Mouse (Mus musculus): Measurements from ENCODE around the gene Set. TPM values are rescaled to one million over a fixed set of nuclear protein-coding genes. Genes with fewer than 3 reads are reported as not detected.

Set gene
- polyA plus RNA-seq, 1 experiment from 2014 or later: 409 TPM

DNA sequence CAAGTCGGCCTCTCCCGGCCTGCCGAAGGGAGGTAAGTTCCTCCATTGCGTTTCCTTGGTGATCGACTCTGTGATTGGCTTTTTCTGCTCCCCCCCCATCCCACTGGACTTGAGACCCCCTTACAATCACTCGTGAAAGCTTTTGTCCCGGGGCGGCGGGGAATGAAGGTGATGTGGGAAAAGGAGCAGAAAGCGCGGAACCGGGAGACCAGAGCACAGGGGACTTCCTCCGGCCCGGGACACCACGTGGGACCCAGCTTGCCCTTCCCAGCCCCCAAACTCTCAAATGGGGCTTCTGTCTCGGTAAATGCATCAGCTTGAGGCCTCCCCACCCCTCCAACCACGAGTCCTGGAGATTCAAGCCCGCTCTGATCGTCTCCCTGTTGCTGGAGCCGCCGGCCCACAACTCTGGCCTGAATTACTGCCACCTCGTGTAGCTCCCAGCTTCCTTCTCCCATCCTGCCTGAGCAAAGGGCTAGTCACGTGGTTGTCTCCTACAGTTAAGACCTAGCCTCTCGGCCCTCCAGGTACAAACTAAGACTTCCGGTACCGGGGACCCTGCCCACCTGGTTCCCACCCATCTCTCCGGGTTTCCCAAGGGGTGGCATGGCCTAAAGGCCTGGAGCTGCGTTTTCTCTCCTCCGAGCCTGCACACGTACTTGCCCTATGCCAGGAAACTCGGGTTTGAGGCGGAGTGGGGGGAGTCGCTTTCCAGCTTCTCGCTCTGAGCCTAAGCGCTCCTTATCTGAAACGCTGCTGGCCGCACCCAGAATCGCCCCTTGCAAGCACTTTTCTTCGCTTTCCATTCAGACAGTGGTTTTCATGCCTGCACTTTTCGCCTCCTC lies 5.3 kb downstream of the Set start:
- Histone ChIP-seq H3K27ac (peak overlapping the region; percentile 92), H3K27me3 (replicated peaks) (no peaks in the 10 kb centered on the region), H3K9ac (peak overlapping the region; percentile 83), H3K4me3 (peak overlapping the region; percentile 76), H3K4me2 (peak overlapping the region; percentile 97), H3K4me1 (peaks cover 57% of the 10 kb centered on the region), H3K36me3 (no peaks in the 10 kb centered on the region; the same call in 1 of the 2 replicates), H3K9me3 (replicated peaks) (no peaks in the 10 kb centered on the region)
- peak; percentile 33 for ATAC-seq
- WGBS (ENCODE audit: insufficient replicate concordance): under 1% methylated on average over 40 of the region's 40 CpGs

DNA sequence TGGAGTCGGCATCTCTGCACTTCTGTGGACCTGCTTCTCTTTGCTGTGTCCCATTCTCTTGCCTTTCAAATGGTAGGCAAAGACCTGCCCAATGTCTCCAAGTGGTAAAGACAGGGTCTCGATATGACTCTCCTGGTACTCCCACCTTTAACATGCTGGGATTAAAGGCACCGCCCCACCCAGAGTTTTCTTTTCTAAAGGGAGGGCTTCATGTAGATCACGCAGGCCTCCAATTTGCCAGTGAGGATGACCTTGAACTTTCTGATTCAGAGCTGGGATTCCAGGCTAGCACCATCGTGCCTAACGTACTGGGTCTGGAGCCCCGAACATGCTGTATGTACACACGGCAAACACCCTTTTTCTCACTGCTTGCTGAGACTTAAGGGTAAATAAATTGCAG lies 6.1 kb downstream of the Set start:
- ATAC-seq: no peak
- Histone ChIP-seq H3K4me3 (peak overlapping the region; percentile 76), H3K9ac (peak overlapping the region; percentile 83), H3K4me2 (peak overlapping the region; percentile 97), H3K27ac (peak overlapping the region; percentile 92), H3K4me1 (peaks cover 64% of the 10 kb centered on the region), H3K9me3 (replicated peaks) (no peaks in the 10 kb centered on the region), H3K27me3 (replicated peaks) (no peaks in the 10 kb centered on the region), H3K36me3 (peaks cover 6% of the 10 kb centered on the region)
- WGBS (ENCODE audit: insufficient replicate concordance): 1% methylated on average over 8 of the region's 8 CpGs

DNA sequence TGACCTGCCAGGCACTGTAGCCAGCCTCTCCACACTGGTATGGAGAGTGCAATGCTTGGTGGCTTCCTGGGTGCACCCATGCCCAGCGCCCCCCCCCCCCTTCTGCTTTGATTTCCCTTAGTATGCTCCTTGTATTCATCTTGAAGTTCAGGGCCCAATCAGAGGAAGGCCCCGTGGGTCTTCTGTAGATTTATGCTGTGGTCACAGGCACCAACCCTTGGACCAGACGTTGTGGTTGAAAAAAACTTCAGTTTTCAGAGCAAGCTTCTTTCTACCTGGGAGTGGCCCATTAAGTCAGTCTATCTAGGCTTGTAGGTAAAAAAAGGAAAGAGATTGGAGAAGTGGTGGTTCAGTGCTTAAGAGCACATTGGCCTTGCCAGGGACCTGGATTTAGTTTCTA lies 6.6 kb downstream of the Set start:
- Histone ChIP-seq H3K27ac (peak overlapping the region; percentile 92), H3K9me3 (replicated peaks) (no peaks in the 10 kb centered on the region), H3K27me3 (replicated peaks) (no peaks in the 10 kb centered on the region), H3K4me3 (peak overlapping the region; percentile 76), H3K9ac (peak overlapping the region; percentile 83), H3K36me3 (peaks cover 12% of the 10 kb centered on the region), H3K4me2 (peak overlapping the region; percentile 97), H3K4me1 (peaks cover 69% of the 10 kb centered on the region)
- ATAC-seq: no peak
- 2% methylated on average over 3 of the region's 3 CpGs for WGBS (ENCODE audit: insufficient replicate concordance)

DNA sequence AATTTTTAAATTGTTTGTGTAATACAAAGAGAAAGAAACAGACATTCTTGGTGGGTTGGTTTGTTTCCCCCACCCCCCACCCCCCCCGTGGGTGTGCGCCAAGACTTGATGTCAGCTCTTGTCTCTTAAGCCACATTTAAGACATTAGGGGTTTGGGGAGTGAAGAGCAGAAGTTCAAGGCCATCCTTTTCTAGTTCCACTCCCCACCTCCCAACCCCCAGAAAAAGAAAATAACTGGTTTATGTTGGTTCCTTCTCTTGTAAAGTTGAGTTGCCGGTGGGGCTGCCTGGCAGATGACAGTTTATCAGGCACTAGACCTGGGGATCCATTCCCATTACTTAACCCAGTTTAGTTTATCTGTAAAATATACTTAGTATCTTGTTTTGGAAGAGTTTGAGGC lies 7.1 kb downstream of the Set start:
- Histone ChIP-seq H3K4me1 (peaks cover 73% of the 10 kb centered on the region), H3K27me3 (replicated peaks) (no peaks in the 10 kb centered on the region), H3K9me3 (replicated peaks) (no peaks in the 10 kb centered on the region), H3K27ac (peak overlapping the region; percentile 92), H3K4me3 (peak overlapping the region; percentile 76), H3K9ac (peak overlapping the region; percentile 83), H3K36me3 (peaks cover 17% of the 10 kb centered on the region), H3K4me2 (peak overlapping the region; percentile 97)
- WGBS (ENCODE audit: insufficient replicate concordance): 8% methylated on average over 3 of the region's 3 CpGs
- no peak for ATAC-seq

DNA sequence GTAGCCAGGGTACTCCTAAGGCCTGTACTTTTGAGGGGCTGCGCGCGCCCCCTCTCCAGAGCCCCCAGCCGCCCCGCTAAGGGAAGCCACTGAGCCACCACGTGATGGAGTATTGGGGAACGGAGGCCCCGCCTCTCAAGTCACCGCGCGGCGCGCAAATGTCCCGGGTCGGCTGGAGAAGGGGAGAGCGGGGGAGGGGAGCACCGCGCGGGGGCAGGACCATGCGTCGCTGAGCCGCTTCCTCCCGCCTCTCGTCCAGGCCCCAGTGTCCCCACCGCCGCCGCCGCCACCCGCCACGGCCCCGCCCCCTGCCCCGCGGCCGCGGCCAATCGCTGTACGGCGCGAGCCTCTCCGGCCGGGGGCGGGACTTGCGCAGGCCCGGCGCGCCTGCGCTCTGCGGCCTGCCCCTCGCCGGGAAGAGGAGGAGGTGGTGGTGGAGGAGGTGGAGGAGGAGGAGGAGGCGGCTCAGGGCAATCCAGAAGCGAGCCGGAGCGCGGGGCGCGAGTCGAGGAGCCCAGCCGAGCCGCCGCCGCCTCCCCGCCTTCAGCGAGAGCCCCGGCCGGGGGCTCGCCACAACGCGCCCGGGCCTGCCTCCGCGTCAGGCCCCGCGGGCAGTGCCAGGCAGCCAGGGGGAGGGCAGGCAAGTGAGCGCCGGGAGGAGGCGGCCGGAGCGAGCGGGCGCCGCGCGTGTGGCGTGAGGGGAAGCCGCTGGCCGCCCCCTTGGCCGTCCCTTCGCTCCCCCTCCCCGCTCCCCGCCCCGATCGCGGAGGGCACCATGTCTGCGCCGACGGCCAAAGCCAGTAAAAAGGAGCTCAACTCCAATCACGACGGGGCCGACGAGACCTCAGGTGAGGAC lies 9.1 kb downstream of the Set start:
- H3K4me1 ChIP-seq: peaks cover 64% of the 10 kb centered on the region
- H3K27me3 ChIP-seq (replicated peaks): no peaks in the 10 kb centered on the region
- peak overlapping the region; percentile 97 for H3K27ac ChIP-seq
- H3K9ac ChIP-seq: peak overlapping the region; percentile 98
- peaks cover 32% of the 10 kb centered on the region for H3K36me3 ChIP-seq
- H3K4me2 ChIP-seq: peak overlapping the region; percentile 97
- H3K9me3 ChIP-seq (replicated peaks): no peaks in the 10 kb centered on the region
- H3K4me3 ChIP-seq: peak overlapping the region; percentile 99
- peak; percentile 89 for ATAC-seq
- WGBS (ENCODE audit: insufficient replicate concordance): under 1% methylated on average over 83 of the region's 101 CpGs

DNA sequence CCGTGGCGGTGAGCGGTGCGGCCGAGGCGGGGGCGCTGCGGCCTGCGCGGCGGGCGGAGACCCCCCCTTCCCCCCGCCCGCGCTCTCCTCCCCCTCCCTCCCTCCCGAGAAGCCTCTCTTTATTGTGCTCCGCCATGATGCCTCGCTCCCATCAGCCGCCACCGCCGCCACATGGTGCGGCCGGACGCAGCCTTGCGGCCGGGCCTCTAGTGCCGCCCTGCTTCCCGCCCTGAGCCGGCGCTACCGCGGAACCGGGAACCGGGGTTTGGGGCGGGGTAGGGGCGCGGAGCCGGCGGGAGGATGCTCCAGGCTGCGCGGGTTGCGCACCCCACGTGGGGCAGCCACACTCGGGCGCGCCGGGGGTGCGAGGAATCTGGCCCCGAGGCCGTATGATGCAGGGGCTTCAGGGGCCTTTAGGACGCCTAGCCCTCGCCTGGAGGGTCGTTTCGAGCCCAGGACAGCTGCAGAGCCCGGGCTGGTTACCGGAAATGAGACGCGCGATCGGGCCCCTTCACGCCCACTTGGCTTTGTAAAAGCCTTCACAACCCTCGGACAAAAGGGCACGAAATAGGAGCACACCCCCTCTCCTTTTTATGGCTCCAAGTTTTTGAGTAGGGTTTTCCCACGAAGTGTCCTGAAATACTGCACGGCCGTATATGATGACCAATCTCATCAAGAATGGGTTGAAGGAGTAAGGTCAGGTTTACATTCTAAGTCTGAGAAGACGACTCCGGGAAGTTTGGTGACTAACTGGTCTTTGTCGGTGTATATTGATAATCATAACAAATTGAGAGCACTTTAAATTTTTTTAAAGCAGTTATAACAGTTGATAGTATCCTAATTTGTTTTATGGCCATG lies 10.1 kb downstream of the Set start:
- Histone ChIP-seq H3K4me3 (peak overlapping the region; percentile 99), H3K9ac (peak overlapping the region; percentile 98), H3K4me1 (peaks cover 55% of the 10 kb centered on the region), H3K36me3 (peaks cover 36% of the 10 kb centered on the region), H3K9me3 (replicated peaks) (no peaks in the 10 kb centered on the region), H3K4me2 (peak overlapping the region; percentile 97), H3K27me3 (replicated peaks) (no peaks in the 10 kb centered on the region), H3K27ac (peak overlapping the region; percentile 97)
- no peak for ATAC-seq
- under 1% methylated on average over 53 of the region's 69 CpGs for WGBS (ENCODE audit: insufficient replicate concordance)

DNA sequence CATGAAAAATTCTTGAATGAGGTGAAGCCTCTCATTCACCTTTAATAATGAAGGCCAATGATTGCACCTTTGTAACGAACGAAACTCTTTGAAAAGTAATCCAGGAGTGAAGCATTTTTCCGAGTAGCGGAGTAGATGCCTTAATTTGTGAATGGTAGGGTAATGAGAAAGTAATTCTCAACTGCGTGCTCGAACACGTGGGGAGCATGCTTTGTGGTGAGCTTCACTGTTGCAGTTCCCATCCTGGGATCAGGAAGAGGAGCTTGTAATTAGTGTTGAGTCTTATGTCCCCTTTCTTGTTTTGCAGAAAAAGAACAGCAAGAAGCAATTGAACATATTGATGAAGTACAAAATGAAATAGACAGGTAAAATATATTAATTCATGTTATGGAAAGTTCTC lies 10.8 kb downstream of the Set start:
- Histone ChIP-seq H3K27ac (peak overlapping the region; percentile 97), H3K9ac (peak overlapping the region; percentile 98), H3K36me3 (peaks cover 43% of the 10 kb centered on the region), H3K27me3 (replicated peaks) (no peaks in the 10 kb centered on the region), H3K9me3 (replicated peaks) (no peaks in the 10 kb centered on the region), H3K4me1 (peaks cover 48% of the 10 kb centered on the region), H3K4me3 (peak overlapping the region; percentile 99), H3K4me2 (peak overlapping the region; percentile 97)
- WGBS (ENCODE audit: insufficient replicate concordance): 31% methylated on average over 7 of the region's 7 CpGs
- no peak for ATAC-seq

DNA sequence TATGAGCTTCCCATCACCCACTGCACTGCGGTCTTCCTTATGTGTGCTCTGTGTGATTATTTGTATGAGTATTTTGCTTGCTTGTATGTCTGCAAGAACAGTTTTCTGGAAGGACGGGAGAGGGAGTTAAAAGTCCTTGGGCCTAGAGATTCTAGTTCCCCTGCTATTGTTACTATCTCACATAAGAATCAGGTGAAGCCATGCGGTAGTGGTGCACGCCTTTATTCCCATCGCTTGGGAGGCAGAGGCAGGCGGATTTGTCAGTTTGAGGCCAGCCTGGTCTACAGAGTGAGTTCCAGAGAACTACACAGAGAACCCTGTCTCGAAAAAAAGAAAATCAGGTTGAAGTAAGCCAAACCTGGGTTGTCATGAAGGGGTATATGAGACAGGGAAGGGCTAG lies 15.7 kb downstream of the Set start:
- H3K4me2 ChIP-seq: no peak overlapping the region
- no peak overlapping the region for H3K27ac ChIP-seq
- WGBS (ENCODE audit: insufficient replicate concordance): 63% methylated on average over 7 of the region's 7 CpGs
- H3K36me3 ChIP-seq: peaks cover 52% of the 10 kb centered on the region
- no peak overlapping the region for H3K9ac ChIP-seq
- H3K9me3 ChIP-seq (replicated peaks): no peaks in the 10 kb centered on the region
- H3K27me3 ChIP-seq (replicated peaks): no peaks in the 10 kb centered on the region
- no peak overlapping the region for H3K4me3 ChIP-seq
- ATAC-seq: no peak
- peaks cover 23% of the 10 kb centered on the region for H3K4me1 ChIP-seq

DNA sequence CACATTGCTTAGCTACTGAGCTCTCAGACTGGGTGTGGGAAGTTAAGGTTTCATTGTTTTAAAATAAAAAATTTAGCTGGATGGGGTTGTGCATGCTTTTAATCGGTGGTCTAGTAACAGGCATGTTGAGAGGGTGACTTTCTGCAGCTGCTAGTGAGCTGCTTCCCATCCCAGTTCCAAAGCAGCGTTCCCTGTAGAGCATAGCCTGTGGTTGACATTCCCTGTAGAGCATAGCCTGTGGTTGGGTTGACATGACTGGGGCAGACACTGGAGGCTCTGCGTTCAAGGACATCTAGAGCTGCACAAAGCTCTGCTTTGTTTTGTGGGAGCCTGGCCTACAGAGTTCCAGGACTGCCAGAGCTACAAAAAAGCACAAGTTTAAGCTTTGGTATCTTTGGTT lies 16.1 kb downstream of the Set start:
- Histone ChIP-seq H3K27ac (no peak overlapping the region), H3K4me1 (peaks cover 23% of the 10 kb centered on the region), H3K27me3 (replicated peaks) (no peaks in the 10 kb centered on the region), H3K9me3 (replicated peaks) (no peaks in the 10 kb centered on the region), H3K9ac (no peak overlapping the region), H3K36me3 (peaks cover 48% of the 10 kb centered on the region), H3K4me3 (no peak overlapping the region), H3K4me2 (no peak overlapping the region)
- WGBS (ENCODE audit: insufficient replicate concordance): 70% methylated on average over 3 of the region's 3 CpGs
- ATAC-seq: no peak

DNA sequence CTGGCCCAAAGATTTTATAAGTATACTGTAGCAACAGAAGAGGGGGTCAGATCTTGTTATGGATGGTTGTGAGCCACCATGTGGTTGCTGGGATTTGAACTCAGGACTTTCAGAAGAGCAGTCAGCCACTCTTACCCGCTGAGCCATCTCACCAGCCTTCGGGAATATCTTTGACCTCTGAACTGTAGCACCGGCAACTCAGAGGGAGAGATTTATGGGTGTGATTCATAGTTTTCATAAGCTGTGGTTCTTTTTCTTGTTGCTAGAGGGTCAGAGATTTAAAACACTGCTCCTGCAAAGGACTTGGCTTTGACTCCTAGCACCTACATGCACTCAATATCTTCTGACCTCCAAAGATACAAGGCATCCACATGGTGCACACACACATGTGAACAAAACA lies 18.4 kb downstream of the Set start:
- Histone ChIP-seq H3K9me3 (replicated peaks) (no peaks in the 10 kb centered on the region), H3K9ac (no peak overlapping the region), H3K4me1 (peaks cover 32% of the 10 kb centered on the region), H3K27ac (no peak overlapping the region), H3K27me3 (replicated peaks) (0 out of 2 replicates have a peak, but pooled peaks cover 6% of the 10 kb centered on the region), H3K4me2 (no peak overlapping the region), H3K4me3 (no peak overlapping the region), H3K36me3 (peaks cover 25% of the 10 kb centered on the region)
- WGBS (ENCODE audit: insufficient replicate concordance): 69% methylated on average over 3 of the region's 3 CpGs
- ATAC-seq: no peak

DNA sequence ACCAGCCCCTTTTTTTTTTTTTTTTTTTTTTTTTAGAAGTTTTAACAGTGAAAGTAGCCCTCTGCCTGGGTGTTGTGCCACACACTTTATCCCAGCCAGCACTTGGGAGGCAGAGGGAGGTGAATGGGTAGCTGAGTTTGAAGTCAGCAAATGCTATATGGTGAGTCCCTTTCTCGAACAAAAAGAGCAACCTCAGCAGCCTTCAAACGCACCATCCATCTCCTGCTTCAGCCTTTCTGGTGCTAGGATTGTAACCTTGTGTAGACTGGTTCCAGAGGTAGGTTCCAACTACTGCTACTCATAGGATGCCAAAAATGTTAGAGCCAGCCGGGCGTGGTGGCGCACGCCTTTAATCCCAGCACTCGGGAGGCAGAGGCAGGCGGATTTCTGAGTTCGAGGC lies 19.3 kb downstream of the Set start:
- no peak for ATAC-seq
- H3K27ac ChIP-seq: no peak overlapping the region
- H3K9me3 ChIP-seq (replicated peaks): no peaks in the 10 kb centered on the region
- WGBS (ENCODE audit: insufficient replicate concordance): 83% methylated on average over 9 of the region's 9 CpGs
- H3K4me3 ChIP-seq: no peak overlapping the region
- H3K9ac ChIP-seq: no peak overlapping the region
- no peak overlapping the region for H3K4me2 ChIP-seq
- H3K4me1 ChIP-seq: peaks cover 32% of the 10 kb centered on the region
- H3K36me3 ChIP-seq: peaks cover 23% of the 10 kb centered on the region
- 0 out of 2 replicates have a peak, but pooled peaks cover 6% of the 10 kb centered on the region for H3K27me3 ChIP-seq (replicated peaks)

Data from liver, embryonic 12.5 days (tissue).